Mouse (Mus musculus) testis, adult 2 months (tissue): ENCODE measurements at regions not wholly inside any gene's neighbourhood (a gene's known extent, or its start where the extent isn't known, plus 50 kb on each side); places are given as distances from the start of the nearest gene placed in this dataset.

ENCODE experiments used
- H3K27ac ChIP-seq: fragments of 200-500 bp; 2 replicates; pipeline ENCODE4 v1.5.1; 2012; ENCODE audit warnings: low read depth, low read length; ENCODE audit not compliant: control insufficient read depth, insufficient read depth
- H3K27me3 ChIP-seq: fragments of 200-500 bp; 2 replicates; pipeline ENCODE4 v1.6.1; 2012; ENCODE audit warnings: mild to moderate bottlenecking, low read length, moderate library complexity; ENCODE audit not compliant: control insufficient read depth, insufficient read depth
- H3K36me3 ChIP-seq: fragments of 200-500 bp; 2 replicates; pipeline ENCODE4 v1.6.1; 2012; ENCODE audit warnings: mild to moderate bottlenecking, low read length; ENCODE audit not compliant: control insufficient read depth, insufficient read depth
- H3K4me1 ChIP-seq: fragments of 200-500 bp; 2 replicates; pipeline ENCODE4 v1.6.1; 2012; ENCODE audit warnings: low read length; ENCODE audit not compliant: control insufficient read depth, insufficient read depth
- H3K4me3 ChIP-seq: fragments of 200-500 bp; 2 replicates; pipeline ENCODE4 v1.5.1; 2012; ENCODE audit warnings: low read depth, mild to moderate bottlenecking, low read length, moderate library complexity, mixed read lengths; ENCODE audit not compliant: control insufficient read depth
- CTCF ChIP-seq: fragments of 200-500 bp; IDR thresholded peaks from 2 replicates; pipeline ENCODE4 v1.5.1; 2012; ENCODE audit warnings: low read depth, mild to moderate bottlenecking, inconsistent platforms, low read length, moderate library complexity; ENCODE audit not compliant: control insufficient read depth, insufficient read depth, insufficient replicate concordance
- POLR2A ChIP-seq: fragments of 200-500 bp; IDR thresholded peaks from 2 replicates; pipeline ENCODE4 v1.6.1; 2012; ENCODE audit warnings: low read depth, mild to moderate bottlenecking, inconsistent platforms, low read length, moderate library complexity; ENCODE audit not compliant: control insufficient read depth

GRCm38 (mm10) chr9:113029091-113029490 is 679.0 kb downstream of the Pdcd6ip start:
- no peak overlapping the region for H3K27ac ChIP-seq
- H3K4me3 ChIP-seq = no peak overlapping the region
- no peaks in the 10 kb centered on the region for H3K36me3 ChIP-seq
- no peak for TF ChIP-seq POLR2A
- no peak for TF ChIP-seq CTCF
- H3K4me1 ChIP-seq = no peaks in the 10 kb centered on the region
- no peaks in the 10 kb centered on the region for H3K27me3 ChIP-seq

- TF ChIP-seq CTCF (no peak), POLR2A (no peak)
- no peak overlapping the region for H3K4me3 ChIP-seq
- no peaks in the 10 kb centered on the region for H3K36me3 ChIP-seq
- H3K27ac ChIP-seq = no peak overlapping the region
- H3K4me1 ChIP-seq = no peaks in the 10 kb centered on the region
- no peaks in the 10 kb centered on the region for H3K27me3 ChIP-seq
Measured at GRCm38 (mm10) chr9:113026904-113027193, 681.2 kb downstream of the Pdcd6ip start.

- Histone ChIP-seq H3K27me3 (no peaks in the 10 kb centered on the region), H3K4me1 (no peaks in the 10 kb centered on the region), H3K36me3 (no peaks in the 10 kb centered on the region), H3K4me3 (no peak overlapping the region), H3K27ac (no peak overlapping the region)
- TF ChIP-seq CTCF = no peak
- no peak for TF ChIP-seq POLR2A
Measured at GRCm38 (mm10) chr9:113026096-113026903, 681.8 kb downstream of the Pdcd6ip start.

DNA sequence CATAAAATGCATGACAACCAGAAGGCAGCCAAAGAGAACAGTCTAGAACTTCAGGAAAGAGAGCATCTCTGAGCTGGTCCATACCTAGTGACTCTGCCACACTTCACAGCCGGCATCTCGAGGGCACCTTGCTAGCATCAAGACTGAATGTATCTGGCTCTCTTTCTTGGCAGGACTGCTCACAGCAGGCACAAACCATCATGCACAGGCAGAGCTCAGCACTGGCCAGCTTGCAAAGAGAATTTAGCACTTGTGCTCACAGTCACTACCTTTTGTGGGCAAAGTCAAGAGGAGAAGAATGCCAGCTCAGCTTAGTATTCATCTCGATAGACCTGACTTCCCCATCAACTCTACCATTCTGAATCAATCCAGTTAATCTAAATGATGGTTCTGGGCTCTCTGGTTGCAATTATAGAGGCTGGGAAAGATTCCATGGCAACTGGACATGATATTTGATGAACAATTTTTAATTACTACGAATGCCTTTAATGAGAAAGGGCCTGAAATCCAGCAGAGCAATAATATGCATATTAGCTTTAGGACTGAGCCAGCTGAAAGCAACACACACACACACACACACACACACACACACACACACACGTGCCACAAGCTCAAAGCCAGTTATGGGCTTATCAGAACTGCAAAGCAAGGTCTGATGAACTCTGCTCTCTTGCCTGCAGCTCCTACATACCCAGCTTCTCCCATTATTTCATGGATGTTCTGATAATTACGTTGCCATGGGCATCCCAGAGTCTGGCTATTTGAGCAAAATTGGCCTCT is 686.0 kb downstream of the Pdcd6ip start:
- no peak for TF ChIP-seq POLR2A
- no peak for TF ChIP-seq CTCF

GRCm38 (mm10) chr9:113019576-113019975 is 688.5 kb downstream of the Pdcd6ip start:
- TF ChIP-seq CTCF = no peak
- TF ChIP-seq POLR2A = no peak
- Histone ChIP-seq H3K4me1 (no peaks in the 10 kb centered on the region), H3K36me3 (no peaks in the 10 kb centered on the region), H3K27me3 (no peaks in the 10 kb centered on the region), H3K27ac (no peak overlapping the region), H3K4me3 (no peak overlapping the region)

More for the DNA sequence above, 686.0 kb downstream of the Pdcd6ip start:
- H3K4me1 ChIP-seq = no peaks in the 10 kb centered on the region
- no peak overlapping the region for H3K4me3 ChIP-seq
- no peaks in the 10 kb centered on the region for H3K36me3 ChIP-seq
- no peak overlapping the region for H3K27ac ChIP-seq
- no peaks in the 10 kb centered on the region for H3K27me3 ChIP-seq

GRCm38 (mm10) chr9:113008106-113008505 is 700.0 kb downstream of the Pdcd6ip start:
- TF ChIP-seq CTCF = no peak
- no peak for TF ChIP-seq POLR2A
- Histone ChIP-seq H3K36me3 (no peaks in the 10 kb centered on the region), H3K4me1 (no peaks in the 10 kb centered on the region; the same call in 1 of the 2 replicates), H3K27ac (no peak overlapping the region), H3K27me3 (no peaks in the 10 kb centered on the region), H3K4me3 (no peak overlapping the region)

DNA sequence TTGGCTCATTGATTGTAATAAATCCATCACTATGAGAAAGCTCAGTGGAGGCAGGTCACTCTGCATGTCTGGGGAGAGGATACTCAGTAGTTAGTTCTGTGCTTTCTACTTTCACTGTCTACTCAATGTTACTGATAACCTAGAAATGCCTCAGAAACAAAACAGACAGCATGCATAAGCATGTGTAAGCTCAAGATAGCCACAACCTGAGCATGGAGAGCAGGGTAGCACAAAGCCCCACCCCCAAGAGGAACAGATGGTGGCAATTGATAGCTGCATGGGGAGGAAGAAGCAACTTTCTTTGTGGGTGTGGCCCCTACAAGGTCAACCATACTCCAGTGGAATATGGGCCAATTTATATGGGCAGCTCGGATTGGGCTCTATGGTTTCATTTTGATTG is 711.9 kb downstream of the Pdcd6ip start:
- H3K36me3 ChIP-seq = no peaks in the 10 kb centered on the region
- H3K27me3 ChIP-seq = no peaks in the 10 kb centered on the region
- TF ChIP-seq CTCF = no peak
- TF ChIP-seq POLR2A = no peak
- no peak overlapping the region for H3K27ac ChIP-seq
- H3K4me1 ChIP-seq = no peaks in the 10 kb centered on the region
- H3K4me3 ChIP-seq = no peak overlapping the region
